Mouse (Mus musculus): ENCODE results near the gene Mmab.

GRCm38 (mm10) chr5:114407269-114407668, 36.6 kb downstream of the Mmab start:
- TF ChIP-seq POLR2A (IDR thresholded peaks at IDR 0.05; ENCODE audit: borderline replicate concordance, low read depth, low read length), result no peak
- no peak for TF ChIP-seq CTCF (IDR thresholded peaks at IDR 0.05; ENCODE audit: low read depth, low read length)

Data from bone marrow macrophage, adult 2 months (primary cell).